Mouse (Mus musculus): ENCODE measurements around the gene Actl6b. TPM values are rescaled to one million over a fixed set of nuclear protein-coding genes. Genes with fewer than 3 reads are reported as not detected.

The Actl6b gene
- polyA plus RNA-seq, 1 experiment from 2014 or later = 4.4 TPM

GRCm38 (mm10) chr5:137569665-137570064 lies 16.3 kb downstream of the Actl6b start, which contains the start of gene Tfr2:
Gene Tfr2 (plus strand): TSS chr5:137569840.
- peak; percentile 96 for ATAC-seq
- Histone ChIP-seq H3K9me3 (ENCODE audit: control insufficient read depth, low read length) (no peaks in the 10 kb centered on the region), H3K27ac (ENCODE audit: low read length) (no peak within 1 kb of the TSS), H3K4me2 (ENCODE audit: low read depth, low read length) (peak within 1 kb of the TSS; percentile 12; the same call in 1 of the 2 replicates), H3K4me1 (ENCODE audit: control insufficient read depth, insufficient read depth, low read length) (peaks cover 13% of the 10 kb centered on the region), H3K36me3 (ENCODE audit: control insufficient read depth, insufficient read depth, low read length) (no peaks in the 10 kb centered on the region), H3K9ac (ENCODE audit: low read depth, low read length) (no peak within 1 kb of the TSS), H3K4me3 (ENCODE audit: low read length) (peak within 1 kb of the TSS; percentile 1; the same call in 1 of the 2 replicates), H3K27me3 (replicated peaks; ENCODE audit: control insufficient read depth, insufficient read depth, low read length) (0 out of 2 replicates have a peak, but pooled peaks cover 7% of the 10 kb centered on the region)
- 22% methylated on average over 9 of the region's 9 CpGs for WGBS

DNA sequence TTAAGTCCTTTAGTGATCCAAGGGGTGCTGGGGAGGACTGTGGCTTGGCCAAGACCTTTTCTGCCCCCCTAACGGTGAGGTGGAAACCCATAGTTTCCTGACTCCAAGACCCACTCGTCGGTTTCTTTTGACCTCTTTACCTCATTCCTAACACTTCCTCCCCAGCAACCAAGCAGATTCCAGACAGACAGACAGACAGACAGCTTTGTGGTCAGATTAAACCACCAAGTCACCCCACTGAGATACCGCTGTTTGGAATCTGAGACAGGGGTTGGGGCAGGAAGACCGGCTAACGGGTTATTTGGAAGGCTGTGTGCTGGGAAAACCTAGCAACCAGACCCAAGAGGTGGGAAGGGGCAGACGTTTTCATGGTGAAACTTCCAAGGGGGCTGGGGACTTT lies 16.9 kb downstream of the Actl6b start:
- Histone ChIP-seq H3K4me2 (ENCODE audit: low read depth, low read length) (no peak overlapping the region), H3K27ac (ENCODE audit: low read length) (no peak overlapping the region), H3K4me1 (ENCODE audit: control insufficient read depth, insufficient read depth, low read length) (peaks cover 14% of the 10 kb centered on the region), H3K27me3 (replicated peaks; ENCODE audit: control insufficient read depth, insufficient read depth, low read length) (0 out of 2 replicates have a peak, but pooled peaks cover 9% of the 10 kb centered on the region), H3K36me3 (ENCODE audit: control insufficient read depth, insufficient read depth, low read length) (no peaks in the 10 kb centered on the region), H3K4me3 (ENCODE audit: low read length) (no peak overlapping the region), H3K9ac (ENCODE audit: low read depth, low read length) (no peak overlapping the region), H3K9me3 (ENCODE audit: control insufficient read depth, low read length) (no peaks in the 10 kb centered on the region)
- ATAC-seq = no peak
- WGBS = 55% methylated on average over 7 of the region's 7 CpGs

GRCm38 (mm10) chr5:137570691-137571586 lies 17.6 kb downstream of the Actl6b start:
- no peak overlapping the region for H3K4me2 ChIP-seq (ENCODE audit: low read depth, low read length)
- H3K9me3 ChIP-seq (ENCODE audit: control insufficient read depth, low read length) = no peaks in the 10 kb centered on the region
- H3K4me3 ChIP-seq (ENCODE audit: low read length) = no peak overlapping the region
- H3K4me1 ChIP-seq (ENCODE audit: control insufficient read depth, insufficient read depth, low read length) = peaks cover 14% of the 10 kb centered on the region
- 0 out of 2 replicates have a peak, but pooled peaks cover 9% of the 10 kb centered on the region for H3K27me3 ChIP-seq (replicated peaks; ENCODE audit: control insufficient read depth, insufficient read depth, low read length)
- H3K27ac ChIP-seq (ENCODE audit: low read length) = no peak overlapping the region
- 75% methylated on average over 17 of the region's 17 CpGs for WGBS
- no peaks in the 10 kb centered on the region for H3K36me3 ChIP-seq (ENCODE audit: control insufficient read depth, insufficient read depth, low read length)
- ATAC-seq = peak; percentile 53; the same call in 1 of the 2 replicates
- H3K9ac ChIP-seq (ENCODE audit: low read depth, low read length) = no peak overlapping the region

DNA sequence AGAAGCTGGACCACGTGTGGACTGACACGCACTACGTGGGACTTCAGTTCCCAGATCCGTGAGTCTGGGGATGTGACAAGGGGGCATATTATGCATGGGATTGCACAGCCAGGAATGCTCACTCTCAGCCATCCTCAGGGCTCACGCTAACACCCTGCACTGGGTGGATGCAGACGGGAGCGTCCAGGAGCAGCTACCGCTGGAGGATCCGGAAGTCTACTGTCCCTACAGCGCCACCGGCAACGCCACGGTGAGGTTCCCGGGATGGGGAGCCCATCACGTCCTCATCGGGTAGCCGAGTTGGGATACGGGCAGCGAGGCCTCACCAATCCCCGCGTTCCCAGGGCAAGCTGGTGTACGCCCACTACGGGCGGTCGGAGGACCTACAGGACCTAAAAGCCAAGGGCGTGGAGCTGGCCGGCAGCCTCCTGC lies 21.2 kb downstream of the Actl6b start:
- Histone ChIP-seq H3K4me2 (ENCODE audit: low read depth, low read length) (peak overlapping the region; percentile 50), H3K4me1 (ENCODE audit: control insufficient read depth, insufficient read depth, low read length) (peaks cover 11% of the 10 kb centered on the region), H3K9ac (ENCODE audit: low read depth, low read length) (peak overlapping the region; percentile 54; the same call in 1 of the 2 replicates), H3K4me3 (ENCODE audit: low read length) (peak overlapping the region; percentile 36), H3K27ac (ENCODE audit: low read length) (no peak overlapping the region), H3K27me3 (replicated peaks; ENCODE audit: control insufficient read depth, insufficient read depth, low read length) (0 out of 2 replicates have a peak, but pooled peaks cover 9% of the 10 kb centered on the region), H3K9me3 (ENCODE audit: control insufficient read depth, low read length) (no peaks in the 10 kb centered on the region), H3K36me3 (ENCODE audit: control insufficient read depth, insufficient read depth, low read length) (no peaks in the 10 kb centered on the region)
- WGBS = 5% methylated on average over 27 of the region's 27 CpGs
- 0 out of 2 replicates have a peak, but pooled peaks have one; percentile 38 for ATAC-seq

DNA sequence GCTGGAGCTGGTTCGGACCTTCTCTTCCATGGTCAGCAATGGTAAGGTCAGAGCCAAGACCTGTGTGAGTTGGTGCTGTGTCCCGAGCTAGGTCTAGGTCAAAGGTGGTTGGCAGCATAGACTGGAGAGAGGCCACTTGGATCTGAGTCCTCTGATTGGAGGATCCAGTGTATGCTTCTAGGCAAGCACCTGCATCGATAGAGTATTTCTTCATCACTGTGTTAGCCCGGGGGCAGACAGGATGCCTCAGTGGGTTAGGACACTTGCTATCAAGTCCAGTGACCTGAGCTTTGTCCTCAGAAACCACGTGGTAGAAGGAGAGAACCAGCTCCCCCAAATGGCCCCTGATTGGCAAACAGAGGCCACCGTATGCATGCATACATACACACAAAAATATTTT lies 26.9 kb downstream of the Actl6b start:
- 81% methylated on average over 6 of the region's 6 CpGs for WGBS
- no peak overlapping the region for H3K9ac ChIP-seq (ENCODE audit: low read depth, low read length)
- H3K4me1 ChIP-seq (ENCODE audit: control insufficient read depth, insufficient read depth, low read length) = peaks cover 8% of the 10 kb centered on the region; the same call in 1 of the 2 replicates
- H3K9me3 ChIP-seq (ENCODE audit: control insufficient read depth, low read length) = no peaks in the 10 kb centered on the region
- H3K4me2 ChIP-seq (ENCODE audit: low read depth, low read length) = no peak overlapping the region
- H3K27ac ChIP-seq (ENCODE audit: low read length) = no peak overlapping the region
- no peaks in the 10 kb centered on the region for H3K36me3 ChIP-seq (ENCODE audit: control insufficient read depth, insufficient read depth, low read length)
- H3K4me3 ChIP-seq (ENCODE audit: low read length) = no peak overlapping the region
- no peak for ATAC-seq
- H3K27me3 ChIP-seq (replicated peaks; ENCODE audit: control insufficient read depth, insufficient read depth, low read length) = peaks cover 7% of the 10 kb centered on the region; the same call in 1 of the 2 replicates

GRCm38 (mm10) chr5:137582702-137583101 lies 29.4 kb downstream of the Actl6b start:
- 33% methylated on average over 8 of the region's 8 CpGs for WGBS
- Histone ChIP-seq H3K9ac (ENCODE audit: low read depth, low read length) (no peak overlapping the region), H3K4me2 (ENCODE audit: low read depth, low read length) (no peak overlapping the region), H3K4me1 (ENCODE audit: control insufficient read depth, insufficient read depth, low read length) (peaks cover 8% of the 10 kb centered on the region; the same call in 1 of the 2 replicates), H3K27me3 (replicated peaks; ENCODE audit: control insufficient read depth, insufficient read depth, low read length) (peaks cover 7% of the 10 kb centered on the region; the same call in 1 of the 2 replicates), H3K9me3 (ENCODE audit: control insufficient read depth, low read length) (no peaks in the 10 kb centered on the region; the same call in 1 of the 2 replicates), H3K27ac (ENCODE audit: low read length) (no peak overlapping the region), H3K36me3 (ENCODE audit: control insufficient read depth, insufficient read depth, low read length) (no peaks in the 10 kb centered on the region), H3K4me3 (ENCODE audit: low read length) (no peak overlapping the region)
- no peak for ATAC-seq

GRCm38 (mm10) chr5:137583670-137584169 lies 30.4 kb downstream of the Actl6b start:
- H3K4me3 ChIP-seq (ENCODE audit: low read length) = peak overlapping the region; percentile 47
- no peak overlapping the region for H3K27ac ChIP-seq (ENCODE audit: low read length)
- peak overlapping the region; percentile 60 for H3K4me2 ChIP-seq (ENCODE audit: low read depth, low read length)
- no peaks in the 10 kb centered on the region; the same call in 1 of the 2 replicates for H3K9me3 ChIP-seq (ENCODE audit: control insufficient read depth, low read length)
- peak overlapping the region; percentile 64 for H3K9ac ChIP-seq (ENCODE audit: low read depth, low read length)
- peaks cover 7% of the 10 kb centered on the region; the same call in 1 of the 2 replicates for H3K27me3 ChIP-seq (replicated peaks; ENCODE audit: control insufficient read depth, insufficient read depth, low read length)
- 14% methylated on average over 27 of the region's 27 CpGs for WGBS
- H3K4me1 ChIP-seq (ENCODE audit: control insufficient read depth, insufficient read depth, low read length) = peaks cover 8% of the 10 kb centered on the region; the same call in 1 of the 2 replicates
- no peaks in the 10 kb centered on the region for H3K36me3 ChIP-seq (ENCODE audit: control insufficient read depth, insufficient read depth, low read length)
- ATAC-seq = peak; percentile 65; the same call in 1 of the 2 replicates

DNA sequence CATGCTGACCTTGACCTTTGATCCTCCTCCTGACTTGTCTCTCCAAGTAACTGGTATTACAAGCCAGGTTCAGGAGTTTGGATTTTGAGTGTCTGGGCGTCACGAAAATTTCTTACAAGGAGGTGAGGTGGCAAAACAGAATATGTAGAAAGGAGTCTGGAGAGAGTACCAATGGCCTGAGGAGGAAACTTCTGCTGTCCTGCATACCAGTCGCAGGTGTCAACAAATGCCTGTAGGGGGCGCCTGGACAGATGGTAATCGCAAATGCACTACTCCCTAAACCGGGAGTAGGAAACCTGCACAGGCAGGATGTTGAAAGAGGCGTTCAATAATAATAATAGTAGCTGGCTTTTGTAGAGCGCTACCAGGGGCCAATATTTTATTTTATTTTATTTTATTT lies 31.7 kb downstream of the Actl6b start:
- peaks cover 8% of the 10 kb centered on the region; the same call in 1 of the 2 replicates for H3K4me1 ChIP-seq (ENCODE audit: control insufficient read depth, insufficient read depth, low read length)
- peaks cover 7% of the 10 kb centered on the region; the same call in 1 of the 2 replicates for H3K27me3 ChIP-seq (replicated peaks; ENCODE audit: control insufficient read depth, insufficient read depth, low read length)
- H3K9ac ChIP-seq (ENCODE audit: low read depth, low read length) = no peak overlapping the region
- ATAC-seq = no peak
- no peak overlapping the region for H3K27ac ChIP-seq (ENCODE audit: low read length)
- no peaks in the 10 kb centered on the region; the same call in 1 of the 2 replicates for H3K9me3 ChIP-seq (ENCODE audit: control insufficient read depth, low read length)
- no peaks in the 10 kb centered on the region for H3K36me3 ChIP-seq (ENCODE audit: control insufficient read depth, insufficient read depth, low read length)
- no peak overlapping the region for H3K4me2 ChIP-seq (ENCODE audit: low read depth, low read length)
- WGBS = 34% methylated on average over 8 of the region's 8 CpGs
- H3K4me3 ChIP-seq (ENCODE audit: low read length) = no peak overlapping the region

GRCm38 (mm10) chr5:137590507-137590906 lies 37.2 kb downstream of the Actl6b start:
- Histone ChIP-seq H3K9me3 (ENCODE audit: control insufficient read depth, low read length) (no peaks in the 10 kb centered on the region; the same call in 1 of the 2 replicates), H3K27ac (ENCODE audit: low read length) (no peak overlapping the region), H3K4me1 (ENCODE audit: control insufficient read depth, insufficient read depth, low read length) (no peaks in the 10 kb centered on the region), H3K27me3 (replicated peaks; ENCODE audit: control insufficient read depth, insufficient read depth, low read length) (no peaks in the 10 kb centered on the region), H3K36me3 (ENCODE audit: control insufficient read depth, insufficient read depth, low read length) (no peaks in the 10 kb centered on the region), H3K4me2 (ENCODE audit: low read depth, low read length) (no peak overlapping the region), H3K9ac (ENCODE audit: low read depth, low read length) (no peak overlapping the region), H3K4me3 (ENCODE audit: low read length) (no peak overlapping the region)
- ATAC-seq = no peak
- WGBS = 71% methylated on average over 5 of the region's 5 CpGs

All from intestine, embryonic 16.5 days (tissue).